Mouse (Mus musculus) fat pad, adult 2 months (tissue): ENCODE measurements around the gene Tfr2.
"Not testable (repeated sequence)": the region's sequence is repeated elsewhere in the genome, so short reads cannot be mapped to it uniquely, and the experiment has no call there.

Experiments used
- DNase-seq: peaks from one replicate; pipeline ENCODE4 v3.0.0-alpha.2; 2011; ENCODE audit warnings: low read depth, low spot score; ENCODE audit errors: extremely low read depth

Tfr2 gene

GRCm38 (mm10) chr5:137614921-137615320 is 45.3 kb downstream of the Tfr2 start:
- DNase-seq, result not testable (repeated sequence)

- no peak for DNase-seq
Observed at GRCm38 (mm10) chr5:137615347-137615746, 45.7 kb downstream of the Tfr2 start.

- DNase-seq, result no peak
Observed at GRCm38 (mm10) chr5:137623937-137624530, 54.4 kb downstream of the Tfr2 start.

GRCm38 (mm10) chr5:137627991-137628390 is 58.4 kb downstream of the Tfr2 start:
- no peak for DNase-seq

- peak; percentile 97 for DNase-seq
Observed at GRCm38 (mm10) chr5:137628498-137629305, 59.1 kb downstream of the Tfr2 start, which contains the start of the genes Fbxo24, Lrch4 and Gm20605. Gene Fbxo24 (minus strand): TSS chr5:137629002. Gene Lrch4 (plus strand): TSS chr5:137629121. Gene Gm20605 (plus strand): TSS chr5:137629175.

GRCm38 (mm10) chr5:137629306-137629721 is 59.7 kb downstream of the Tfr2 start:
- DNase-seq, result no peak

GRCm38 (mm10) chr5:137629906-137630545 is 60.4 kb downstream of the Tfr2 start:
- DNase-seq, result no peak

- DNase-seq, result no peak
Observed at GRCm38 (mm10) chr5:137630602-137631001, 61.0 kb downstream of the Tfr2 start.

GRCm38 (mm10) chr5:137631171-137631570 is 61.5 kb downstream of the Tfr2 start:
- DNase-seq, result no peak

GRCm38 (mm10) chr5:137631591-137631990 is 62.0 kb downstream of the Tfr2 start:
- DNase-seq, result no peak

GRCm38 (mm10) chr5:137633397-137634084 is 63.9 kb downstream of the Tfr2 start:
- no peak for DNase-seq
